Mouse (Mus musculus) embryo, embryonic 11.5 days (tissue): ENCODE results near the gene Zc3h15.
A peak's percentile ranks its signal among the peaks of the same experiment; 100 is the strongest.
"Not testable (repeated sequence)": the region's sequence is repeated elsewhere in the genome, so short reads cannot be mapped to it uniquely, and the experiment has no call there.

Source experiments
- DNase-seq: peaks from one replicate; pipeline ENCODE4 v3.0.0-alpha.2; 2012; ENCODE audit warnings: low read depth, low spot score

Gene Zc3h15

GRCm38 (mm10) chr2:83644276-83645252 lies at the start of gene Zc3h15:
Gene Zc3h15 (plus strand): TSS chr2:83644435.
- peak; percentile 88 for DNase-seq

DNA sequence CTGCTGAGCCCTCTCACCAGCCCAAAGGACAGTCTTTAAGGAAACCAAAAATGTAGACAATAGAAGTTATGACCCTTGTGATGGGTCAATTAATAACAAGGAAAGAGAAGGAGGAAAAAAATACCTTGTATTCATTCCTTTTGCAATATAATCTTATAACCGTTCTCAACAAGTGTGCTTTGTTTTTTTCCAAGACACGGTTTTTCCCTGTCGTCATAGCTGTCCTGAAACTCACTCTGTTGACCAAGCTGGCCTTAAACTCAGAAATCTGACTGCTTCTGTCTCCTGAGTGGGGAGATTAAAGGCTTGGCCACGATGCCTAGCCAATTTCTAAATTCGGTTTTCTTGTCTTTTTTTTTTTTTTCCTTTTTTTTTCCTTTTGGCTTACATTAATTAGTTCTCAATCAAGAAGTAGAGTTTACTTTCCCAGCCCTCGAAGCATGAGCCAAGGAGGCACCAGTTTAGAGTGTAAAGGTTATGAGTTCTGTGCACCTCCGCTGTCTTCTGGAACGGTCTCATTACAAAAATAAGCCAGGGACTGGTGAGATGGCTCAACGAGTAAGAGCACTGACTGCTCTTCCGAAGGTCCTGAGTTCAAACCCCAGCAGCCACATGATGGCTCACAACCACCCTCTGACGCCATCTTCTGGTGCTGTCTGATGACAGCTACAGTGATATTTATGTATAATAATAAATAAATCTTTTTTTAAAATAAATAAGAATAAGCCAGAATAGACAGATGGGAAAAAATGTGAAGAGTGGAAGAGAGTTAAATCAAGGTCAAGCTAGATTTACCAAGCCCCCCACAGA lies 23.5 kb upstream of the Zc3h15 start:
- no peak for DNase-seq

DNA sequence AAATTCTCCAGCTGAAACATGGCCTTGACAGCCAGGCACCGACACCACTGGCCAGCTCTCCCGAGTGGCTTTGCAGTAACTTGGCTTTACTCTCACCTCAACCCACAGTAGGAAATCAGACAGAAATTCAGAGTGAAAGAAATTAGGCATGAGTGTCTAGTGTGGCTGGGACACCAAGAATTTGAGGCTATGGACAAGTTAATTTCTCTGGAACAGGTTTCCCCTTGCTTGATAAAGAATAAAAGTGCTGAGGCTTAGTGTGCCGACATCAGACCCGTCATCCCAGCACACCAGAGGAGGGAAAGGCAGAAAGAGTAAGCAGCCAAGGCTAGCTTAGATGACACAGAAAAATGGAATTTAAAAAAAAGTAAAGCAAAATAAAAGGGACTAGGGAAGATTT lies 22.7 kb upstream of the Zc3h15 start:
- no peak for DNase-seq

DNA sequence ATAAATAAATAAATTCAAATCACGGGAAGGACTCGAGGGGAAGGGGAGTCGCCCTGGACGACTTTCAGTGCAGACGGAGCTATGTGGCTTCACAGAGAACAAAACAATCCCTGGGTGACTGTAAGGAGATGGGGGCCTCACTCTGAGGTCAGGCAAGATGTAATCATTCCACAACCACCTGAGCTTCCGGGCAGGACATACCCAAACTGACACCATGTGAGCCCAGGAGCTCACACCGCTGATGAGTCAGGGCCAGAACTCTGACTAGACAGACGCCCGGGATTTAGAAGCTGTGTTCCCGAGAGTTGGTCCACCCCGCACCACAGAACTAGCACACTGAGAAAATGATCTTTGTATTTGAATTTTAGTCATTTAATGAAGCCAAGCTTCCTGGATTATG lies 21.4 kb upstream of the Zc3h15 start:
- no peak for DNase-seq

- DNase-seq = no peak
These were observed 20.2 kb upstream of the Zc3h15 start for GRCm38 (mm10) chr2:83624045-83624444.

DNA sequence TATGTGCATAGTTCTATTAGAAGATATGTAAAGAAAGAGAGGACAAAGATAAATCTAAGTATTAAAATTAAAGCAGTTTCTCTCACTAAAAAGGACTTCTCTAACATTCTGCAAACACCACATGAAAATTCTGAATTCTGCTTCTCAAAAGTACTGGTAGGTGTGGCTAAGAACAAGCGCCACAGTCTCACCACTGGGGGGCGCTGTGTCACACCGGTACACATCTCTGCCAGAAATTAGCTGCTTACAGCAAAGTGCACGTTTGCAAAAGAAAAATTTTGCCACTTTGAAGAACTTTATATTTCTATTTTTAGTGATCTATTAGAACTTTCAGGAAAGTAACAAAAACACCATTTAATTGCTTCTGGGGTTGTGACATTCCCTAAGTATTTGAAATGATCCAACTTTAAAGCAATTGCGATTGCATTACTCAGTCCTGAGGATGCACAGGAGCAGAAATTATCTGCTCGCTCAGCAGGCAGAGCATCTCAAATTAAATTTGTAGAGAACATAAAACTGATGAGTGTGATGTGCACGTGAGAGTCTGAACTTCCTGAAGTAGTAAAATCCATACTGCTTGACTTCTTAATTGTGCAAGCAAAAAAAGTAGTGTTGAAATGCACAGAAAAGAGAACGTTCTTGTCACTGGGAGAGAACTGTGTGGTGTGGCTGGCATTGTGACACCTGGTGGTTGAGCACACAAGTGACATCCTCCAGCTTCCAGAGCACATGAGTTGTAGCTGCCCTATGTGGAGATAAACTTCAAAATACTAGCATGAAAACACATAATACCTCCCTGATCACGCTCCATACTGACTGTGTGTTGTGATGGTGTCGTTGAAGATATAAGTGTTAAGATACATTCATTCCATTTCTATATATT lies 18.8 kb upstream of the Zc3h15 start:
- peak; percentile 46 for DNase-seq

GRCm38 (mm10) chr2:83626881-83627280 lies 17.4 kb upstream of the Zc3h15 start:
- DNase-seq = no peak

DNA sequence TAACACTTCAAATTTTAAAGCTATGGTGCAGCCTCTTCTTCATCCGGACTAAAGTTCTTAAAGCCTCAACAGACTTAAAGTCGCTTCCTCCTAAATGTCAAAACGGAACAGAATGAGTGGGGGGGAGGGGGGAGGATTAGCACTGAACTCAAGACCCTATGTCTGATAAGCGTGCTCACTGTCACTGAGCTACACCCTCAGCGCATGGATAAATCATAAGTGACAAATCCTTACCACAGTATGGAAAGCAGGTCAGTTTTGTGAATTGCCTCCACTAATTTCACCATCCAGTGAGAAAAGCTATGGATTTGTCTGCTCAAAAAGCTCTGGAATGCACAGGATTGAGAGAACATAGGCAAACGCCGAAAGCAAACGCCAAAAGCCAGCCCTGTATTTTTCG lies 16.7 kb upstream of the Zc3h15 start:
- DNase-seq = no peak

GRCm38 (mm10) chr2:83627932-83628331 lies 16.3 kb upstream of the Zc3h15 start:
- DNase-seq = no peak

- DNase-seq = no peak
These were observed 2.2 kb upstream of the Zc3h15 start for GRCm38 (mm10) chr2:83641993-83642392.

GRCm38 (mm10) chr2:83648916-83649315 lies 4.7 kb downstream of the Zc3h15 start:
- DNase-seq = no peak

DNA sequence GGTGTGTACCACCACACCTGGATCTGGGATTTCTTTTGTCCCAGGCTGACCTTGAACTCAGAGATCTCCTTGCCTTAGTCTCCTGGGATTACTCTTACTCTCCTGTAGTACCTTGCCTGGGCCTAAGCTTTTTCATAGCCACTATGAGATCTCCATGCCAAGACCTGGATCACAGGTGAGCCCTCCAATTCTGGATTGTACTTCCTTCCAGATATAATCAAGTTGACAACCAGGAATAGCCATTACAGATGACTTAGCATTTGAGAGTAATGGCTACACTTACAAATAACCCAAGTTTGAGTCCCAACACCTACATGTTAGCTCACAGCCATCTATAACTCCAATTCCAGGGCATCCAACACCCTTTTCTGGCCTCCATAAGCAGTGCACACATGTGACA lies 8.4 kb downstream of the Zc3h15 start:
- no peak for DNase-seq

DNA sequence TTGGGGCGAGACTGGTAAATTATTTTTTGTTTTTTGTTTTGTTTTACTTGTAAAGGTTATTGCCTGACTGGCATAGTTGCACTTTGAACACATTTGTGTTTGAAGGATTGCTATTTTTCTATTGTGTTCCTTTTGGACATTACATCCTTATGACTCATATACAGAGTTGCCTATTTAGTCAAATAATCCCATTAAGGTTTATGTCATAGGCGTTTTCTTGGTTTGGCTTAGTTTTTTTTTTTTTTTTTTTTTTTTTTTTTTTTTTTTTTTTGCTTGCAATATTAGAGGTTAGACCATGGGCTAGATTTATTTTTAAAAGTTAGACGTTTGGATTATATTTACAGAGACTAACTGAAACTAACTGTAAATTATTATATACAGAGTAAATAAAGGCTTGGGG lies 15.0 kb downstream of the Zc3h15 start:
- no peak for DNase-seq

- no peak for DNase-seq
These were observed 15.9 kb downstream of the Zc3h15 start for GRCm38 (mm10) chr2:83660114-83660513.

- no peak for DNase-seq
These were observed 17.1 kb downstream of the Zc3h15 start for GRCm38 (mm10) chr2:83661351-83661750.

- DNase-seq = not testable (repeated sequence)
These were observed 20.8 kb downstream of the Zc3h15 start for GRCm38 (mm10) chr2:83665051-83665450.

- DNase-seq = no peak
These were observed 23.2 kb downstream of the Zc3h15 start for GRCm38 (mm10) chr2:83667430-83667829.

- DNase-seq = no peak
These were observed 23.8 kb downstream of the Zc3h15 start for GRCm38 (mm10) chr2:83668052-83668451.

DNA sequence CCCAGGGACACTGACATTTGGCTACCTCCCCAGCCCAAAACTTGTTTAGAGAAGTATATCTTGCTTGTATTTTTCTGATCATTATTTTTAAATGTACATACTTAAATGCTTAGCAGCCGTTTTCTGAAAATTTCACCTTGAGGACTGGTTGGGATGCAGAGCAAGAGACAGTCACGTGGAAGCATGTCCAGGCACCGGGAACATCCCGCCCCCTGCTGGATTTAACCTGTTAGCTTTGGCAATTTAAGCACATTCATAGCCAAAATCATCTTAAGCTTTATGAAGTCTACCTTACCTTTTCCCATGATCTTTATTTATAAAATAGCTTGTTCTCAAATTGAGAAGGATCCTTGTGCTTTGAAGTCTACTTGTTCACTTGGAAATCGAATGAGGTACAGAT lies 25.8 kb downstream of the Zc3h15 start:
- DNase-seq = no peak

DNA sequence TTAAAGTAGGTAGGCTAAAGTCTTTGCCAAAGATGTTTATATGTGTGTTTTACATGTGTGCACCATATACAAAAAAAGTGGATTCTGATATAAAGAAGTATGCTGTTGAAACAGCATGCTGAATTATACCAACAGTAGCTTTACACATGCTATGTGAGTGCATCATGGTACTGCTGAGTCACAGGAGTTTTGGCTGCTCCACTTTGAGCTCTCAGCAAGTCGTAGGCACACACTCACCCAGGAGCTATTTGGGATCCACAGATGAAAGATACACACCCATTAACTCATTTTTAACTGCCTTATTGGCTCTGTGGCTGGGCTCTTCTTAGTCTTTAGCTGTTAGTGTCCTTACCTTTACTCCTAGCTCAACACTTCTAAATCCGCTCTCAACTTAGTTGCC lies 27.6 kb downstream of the Zc3h15 start:
- DNase-seq = no peak

DNA sequence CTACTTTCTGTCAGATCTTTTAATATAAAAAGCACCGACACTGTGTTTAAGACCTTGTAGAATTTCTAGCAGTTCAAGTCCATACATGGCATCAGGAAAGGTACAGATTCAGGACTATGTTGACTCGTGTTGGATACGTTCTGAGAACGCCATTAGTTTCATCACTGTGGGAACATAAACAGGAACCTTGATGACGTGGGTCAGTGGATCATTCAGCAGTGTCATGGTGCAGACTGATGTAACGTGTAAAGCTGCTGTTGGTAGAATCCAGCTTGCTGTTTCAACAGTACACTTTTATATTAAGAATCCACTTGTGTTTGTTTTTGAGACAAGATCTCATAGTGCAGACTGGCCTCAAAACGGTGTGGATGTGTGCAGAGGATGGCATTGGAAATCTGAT lies 28.8 kb downstream of the Zc3h15 start:
- no peak for DNase-seq

GRCm38 (mm10) chr2:83673843-83674242 lies 29.6 kb downstream of the Zc3h15 start:
- no peak for DNase-seq
